ENCODE assay signal across 12 mouse cellular contexts in the genomic region with DNA sequence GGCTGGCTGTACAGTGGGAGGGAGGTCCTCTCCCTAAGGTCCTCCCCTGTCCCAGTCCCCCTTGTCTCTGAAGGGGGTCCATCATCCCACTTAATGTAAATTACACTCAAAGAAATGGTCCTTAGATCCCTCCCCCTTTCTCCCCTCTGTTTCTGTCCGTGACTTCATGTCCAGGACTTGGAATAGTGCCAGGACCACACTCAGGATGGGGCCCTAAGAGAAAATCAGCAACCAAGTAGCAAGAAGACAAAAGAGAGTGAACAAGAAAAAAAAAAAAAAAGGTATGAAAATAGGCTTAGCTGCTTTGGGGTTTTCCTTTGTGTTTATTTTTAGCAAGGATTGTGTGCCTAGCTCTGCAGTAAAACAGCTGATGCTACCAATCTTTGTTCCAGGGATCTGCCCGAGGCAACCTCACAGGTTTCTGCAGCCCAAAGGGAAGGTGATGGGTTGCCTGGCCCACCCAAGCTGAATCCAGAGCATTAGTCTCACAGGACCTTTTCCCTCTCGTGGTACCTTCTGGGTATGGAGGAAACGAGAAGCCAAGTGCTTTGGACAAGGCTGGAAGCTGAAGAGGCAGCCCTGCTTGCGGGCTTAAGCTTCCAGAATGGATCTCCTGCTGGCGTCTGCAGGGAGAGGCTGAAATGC. TPM values are rescaled to one million over a fixed set of nuclear protein-coding genes. Genes with fewer than 3 reads are reported as not detected.
DNase-seq lines count a peak whose midpoint lies in the region; ATAC-seq lines count a peak whose summit lies in the region.
"Had no signal": no experiment of that assay in that cellular context is flagged by ENCODE, and none has a peak within 500 bp of the region (broad histone marks: within the 10 kb centered on the region; RNA-seq: fewer than 3 reads in every experiment).

No protein-coding gene starts in this region.

- H3K36me3 ChIP-seq in heart, embryonic 13.5 days: no peaks in the 10 kb centered on the region
- H3K36me3 ChIP-seq in lung, embryonic 16.5 days (ENCODE audit: control insufficient read depth, insufficient read depth, low read length): no peaks in the 10 kb centered on the region
- H3K36me3 ChIP-seq in embryonic facial prominence, embryonic 14.5 days (ENCODE audit: control insufficient read depth, insufficient read depth, low read length): no peaks in the 10 kb centered on the region
- no peaks in the 10 kb centered on the region for H3K36me3 ChIP-seq in neural tube, embryonic 15.5 days

- H3K4me3 ChIP-seq in heart, embryonic 13.5 days: no peak overlapping the region
- H3K4me3 ChIP-seq in lung, embryonic 16.5 days (ENCODE audit: low read length): no peak overlapping the region
- H3K4me3 ChIP-seq in embryonic facial prominence, embryonic 14.5 days (ENCODE audit: low read depth, low read length): no peak overlapping the region
- no peak overlapping the region for H3K4me3 ChIP-seq in neural tube, embryonic 15.5 days (replicated peaks)

- H3K4me1 ChIP-seq in heart, embryonic 13.5 days: peaks cover 22% of the 10 kb centered on the region
- H3K4me1 ChIP-seq in lung, embryonic 16.5 days (replicated peaks; ENCODE audit: control insufficient read depth, insufficient read depth, low read length): peaks cover 17% of the 10 kb centered on the region
- H3K4me1 ChIP-seq in embryonic facial prominence, embryonic 14.5 days (ENCODE audit: control insufficient read depth, insufficient read depth, low read length): peaks cover 10% of the 10 kb centered on the region; the same call in 1 of the 2 replicates
- peaks cover 25% of the 10 kb centered on the region for H3K4me1 ChIP-seq in neural tube, embryonic 15.5 days

- no peak for ATAC-seq in heart, embryonic 13.5 days (ENCODE audit: extremely low read depth, insufficient number of reproducible peaks, low FRiP score, low TSS enrichment)
- ATAC-seq in lung, embryonic 16.5 days (ENCODE audit: low read depth): no peak
- ATAC-seq in embryonic facial prominence, embryonic 14.5 days (ENCODE audit: low read depth): no peak
- no peak for ATAC-seq in neural tube, embryonic 15.5 days (ENCODE audit: low FRiP score)

- intact Hi-C loops in heart, postnatal 25 days (cut with DNase I): loop anchor here (5.0 kb wide), 1 partner anchor 76 kb away; a partner anchor contains a TSS

- DNase-seq in heart, postnatal 25 days (ENCODE audit: low spot score): no peak
- DNase-seq in lung, postnatal 14 days: no peak
- no peak for DNase-seq in embryonic facial prominence, embryonic 14.5 days (ENCODE audit: low spot score)
- DNase-seq in urinary bladder, adult 18-20 months (ENCODE audit: low spot score in 2 of 2): no peak
- no peak for DNase-seq in left cerebral cortex, adult 11 months (ENCODE audit: low spot score)
- DNase-seq: cerebellum, adult 11 months; gastrocnemius, postnatal 25 days; kidney, postnatal 36 days; thymus, adult 18-20 months had no signal

- H3K27me3 ChIP-seq in heart, embryonic 13.5 days (replicated peaks): no peaks in the 10 kb centered on the region
- H3K27me3 ChIP-seq in lung, embryonic 16.5 days (ENCODE audit: control insufficient read depth, insufficient read depth, low read depth, low read length): no peaks in the 10 kb centered on the region
- H3K27me3 ChIP-seq in embryonic facial prominence, embryonic 14.5 days (replicated peaks; ENCODE audit: control insufficient read depth, insufficient read depth, low read length): no peaks in the 10 kb centered on the region
- H3K27me3 ChIP-seq in neural tube, embryonic 15.5 days (replicated peaks): no peaks in the 10 kb centered on the region

- WGBS in heart, embryonic 13.5 days: 45% methylated on average over 6 of the region's 6 CpGs
- WGBS in lung, embryonic 16.5 days: 36% methylated on average over 6 of the region's 6 CpGs
- WGBS in embryonic facial prominence, embryonic 14.5 days: 52% methylated on average over 6 of the region's 6 CpGs
- 55% methylated on average over 6 of the region's 6 CpGs for WGBS in neural tube, embryonic 15.5 days

- peak overlapping the region; percentile 30; the same call in 1 of the 2 replicates for H3K4me2 ChIP-seq in heart, embryonic 13.5 days
- H3K4me2 ChIP-seq in lung, embryonic 16.5 days (ENCODE audit: low read depth, low read length): no peak overlapping the region
- H3K4me2 ChIP-seq in embryonic facial prominence, embryonic 14.5 days (ENCODE audit: low read depth, low read length): no peak overlapping the region; the same call in 1 of the 2 replicates
- H3K4me2 ChIP-seq in neural tube, embryonic 15.5 days: no peak overlapping the region

- H3K9ac ChIP-seq in heart, embryonic 13.5 days: peak overlapping the region; percentile 28
- no peak overlapping the region for H3K9ac ChIP-seq in lung, embryonic 16.5 days (ENCODE audit: low read length)
- no peak overlapping the region for H3K9ac ChIP-seq in embryonic facial prominence, embryonic 14.5 days (ENCODE audit: low read depth, low read length)
- H3K9ac ChIP-seq in neural tube, embryonic 15.5 days (replicated peaks): 0 out of 2 replicates have a peak overlapping the region, but pooled peaks have one; percentile 14

- peaks cover 4% of the 10 kb centered on the region; the same call in 1 of the 2 replicates for H3K9me3 ChIP-seq in heart, embryonic 13.5 days
- peaks cover 3% of the 10 kb centered on the region for H3K9me3 ChIP-seq in lung, embryonic 16.5 days (ENCODE audit: control insufficient read depth, low read length)
- H3K9me3 ChIP-seq in embryonic facial prominence, embryonic 14.5 days (ENCODE audit: control insufficient read depth, low read length): peaks cover 8% of the 10 kb centered on the region; the same call in 1 of the 2 replicates
- H3K9me3 ChIP-seq in neural tube, embryonic 15.5 days (replicated peaks): no peaks in the 10 kb centered on the region

- H3K27ac ChIP-seq in heart, embryonic 13.5 days (replicated peaks): peak overlapping the region; percentile 60
- 0 out of 2 replicates have a peak overlapping the region, but pooled peaks have one; percentile 5 for H3K27ac ChIP-seq in lung, embryonic 16.5 days (ENCODE audit: low read length)
- peak overlapping the region; percentile 24; the same call in 1 of the 2 replicates for H3K27ac ChIP-seq in embryonic facial prominence, embryonic 14.5 days (replicated peaks; ENCODE audit: low read depth, low read length)
- H3K27ac ChIP-seq in neural tube, embryonic 15.5 days (replicated peaks): no peak overlapping the region

RNA-seq across cellular contexts. Expression of a gene that starts 37.8 kb away (rescaled TPM):
- polyA plus RNA-seq in heart, embryonic 13.5 days (2015; fragmentation: Nextera tagmentation; extraction: Ambion mirVana): 1,623 and 1,726 TPM in 2 replicates
- total RNA-seq in heart, postnatal 25 days (2021): 100 to 1,000 TPM; 494 to 517 TPM
- 2,527 and 2,659 TPM in 2 replicates for polyA plus RNA-seq in lung, embryonic 16.5 days (2015; fragmentation: Nextera tagmentation; extraction: Ambion mirVana)
- polyA plus RNA-seq in embryonic facial prominence, embryonic 14.5 days (2014; fragmentation: Nextera tagmentation; extraction: Ambion mirVana): 2,156 and 2,321 TPM in 2 replicates
- polyA plus RNA-seq in neural tube, embryonic 15.5 days (2015; fragmentation: Nextera tagmentation; extraction: Ambion mirVana): 2,562 and 2,745 TPM in 2 replicates

RNA-seq across cellular contexts. Expression of a gene that starts 50.1 kb away (rescaled TPM):
- polyA plus RNA-seq in heart, embryonic 13.5 days (2015; fragmentation: Nextera tagmentation; extraction: Ambion mirVana): 18.5 and 18.8 TPM in 2 replicates
- 10 to 100 TPM; 22.6 to 24.8 TPM for total RNA-seq in heart, postnatal 25 days (2021)
- polyA plus RNA-seq in lung, embryonic 16.5 days (2015; fragmentation: Nextera tagmentation; extraction: Ambion mirVana): 20.7 and 21.2 TPM in 2 replicates
- polyA plus RNA-seq in embryonic facial prominence, embryonic 14.5 days (2014; fragmentation: Nextera tagmentation; extraction: Ambion mirVana): 30.6 and 32.0 TPM in 2 replicates
- polyA plus RNA-seq in neural tube, embryonic 15.5 days (2015; fragmentation: Nextera tagmentation; extraction: Ambion mirVana): 23.5 and 24.4 TPM in 2 replicates

Comparison
In these comparisons a context has a peak if more than half of its experiments do, and no peak if none do; other contexts are left out.
1. H3K9ac ChIP-seq: peak in heart, embryonic 13.5 days (single experiment) and neural tube, embryonic 15.5 days (single experiment); none in lung, embryonic 16.5 days (single experiment) and embryonic facial prominence, embryonic 14.5 days (single experiment).